In genomic region chr8:78063529-78063928, GRCm38 (mm10) we compare ENCODE assay signal across 8 mouse cellular contexts.
DNase-seq lines count a peak whose midpoint lies in the region; ATAC-seq and TF ChIP-seq lines count a peak whose summit lies in the region.

No protein-coding gene starts in this region.

- peaks cover 28% of the 10 kb centered on the region for H3K4me1 ChIP-seq in embryonic facial prominence, embryonic 13.5 days
- no peaks in the 10 kb centered on the region for H3K4me1 ChIP-seq in lung, adult 2 months (ENCODE audit: control insufficient read depth, insufficient read depth, low read length)

- no peaks in the 10 kb centered on the region for H3K36me3 ChIP-seq in embryonic facial prominence, embryonic 13.5 days

- H3K4me3 ChIP-seq in embryonic facial prominence, embryonic 13.5 days, result peak overlapping the region; percentile 30
- H3K4me3 ChIP-seq in lung, adult 2 months (replicated peaks; ENCODE audit: extremely low read depth, low read depth, low read length), result peak overlapping the region; percentile 43

- intact Hi-C loops in heart, postnatal 14 days (cut with DNase I), result loop anchor here (2.0 to 10.0 kb wide), 6 partner anchors 65 to 1229 kb away; partner anchors contain the start of gene Mmaa

- H3K27me3 ChIP-seq in embryonic facial prominence, embryonic 13.5 days, result peaks cover 22% of the 10 kb centered on the region

- peak; percentile 47 for DNase-seq in urinary bladder, postnatal 25 days (ENCODE audit: low spot score)
- DNase-seq in urinary bladder, adult 2 months (ENCODE audit: low spot score), result no peak
- DNase-seq in heart, postnatal 14 days, result peak; percentile 35 to 62
- DNase-seq in layer of hippocampus, postnatal 10 days (ENCODE audit: low spot score in 2 of 2), result peak; percentile 64 to 77
- DNase-seq in lung, adult 2 months, result peak; percentile 48
- peak; percentile 72 for DNase-seq in retina, postnatal 1 day

- H3K9ac ChIP-seq in embryonic facial prominence, embryonic 13.5 days, result peak overlapping the region; percentile 49; the same call in 1 of the 2 replicates

- 2% methylated on average over 13 of the region's 13 CpGs for WGBS in embryonic facial prominence, embryonic 13.5 days
- WGBS in lung, adult 2 months, result 6% methylated on average over 13 of the region's 13 CpGs

- H3K9me3 ChIP-seq in embryonic facial prominence, embryonic 13.5 days, result no peaks in the 10 kb centered on the region

- no peak for ATAC-seq in embryonic facial prominence, embryonic 13.5 days (ENCODE audit: insufficient number of reproducible peaks, insufficient read depth, low FRiP score, low TSS enrichment, low read depth)
- ATAC-seq in erythroblast, adult 5-6 weeks (replicated peaks; ENCODE audit: low FRiP score, poor library complexity, severe bottlenecking), result no peak

- peak overlapping the region; percentile 58 for H3K4me2 ChIP-seq in embryonic facial prominence, embryonic 13.5 days

- no peak for TF ChIP-seq POLR2A in lung, adult 2 months (IDR thresholded peaks at IDR 0.05; ENCODE audit: borderline replicate concordance, extremely low read depth, low read depth, low read length)

- H3K27ac ChIP-seq in embryonic facial prominence, embryonic 13.5 days, result no peak overlapping the region

- TF ChIP-seq CTCF in lung, adult 2 months (IDR thresholded peaks at IDR 0.05; ENCODE audit: insufficient read depth, low read length), result peak; percentile 63
